In the genomic region with DNA sequence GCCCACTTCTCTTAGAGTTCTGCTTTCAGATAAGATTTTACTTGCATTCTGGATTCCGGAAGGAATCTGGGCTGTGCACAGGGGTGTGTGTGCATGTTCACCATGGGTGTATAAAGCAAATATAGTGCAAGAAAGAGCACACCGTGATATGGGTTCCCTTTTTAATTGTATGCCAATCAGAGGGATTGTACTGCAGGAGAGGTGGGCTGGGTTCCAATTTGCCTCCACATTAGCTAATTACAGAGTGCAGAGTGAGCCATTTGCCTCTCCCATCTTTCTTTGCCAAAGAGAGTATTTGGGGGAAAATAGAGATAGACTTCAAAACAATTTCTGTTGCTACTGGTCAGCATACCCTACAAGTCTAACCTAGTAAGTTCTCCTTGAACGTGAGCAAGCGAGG, we compare ENCODE assay signal across 17 mouse cellular contexts.
A peak's percentile ranks its signal among the peaks of the same experiment; 100 is the strongest.
DNase-seq lines count a peak whose midpoint lies in the region; ATAC-seq lines count a peak whose summit lies in the region.
"Had no signal": no experiment of that assay in that cellular context is flagged by ENCODE, and none has a peak within 500 bp of the region (broad histone marks: within the 10 kb centered on the region; RNA-seq: fewer than 3 reads in every experiment).

No protein-coding gene starts in this region.

- H3K27me3 ChIP-seq in forebrain, embryonic 12.5 days, result no peaks in the 10 kb centered on the region
- no peaks in the 10 kb centered on the region for H3K27me3 ChIP-seq in forebrain, embryonic 11.5 days (ENCODE audit: control insufficient read depth, insufficient read depth, low read length)
- no peaks in the 10 kb centered on the region for H3K27me3 ChIP-seq in forebrain, embryonic 15.5 days
- H3K27me3 ChIP-seq: CH12.LX; embryonic facial prominence, embryonic 12.5 days; heart, embryonic 13.5 days had no signal

- H3K4me3 ChIP-seq in forebrain, embryonic 12.5 days (replicated peaks), result no peak overlapping the region
- no peak overlapping the region for H3K4me3 ChIP-seq in forebrain, embryonic 11.5 days (ENCODE audit: low read depth, low read length)
- no peak overlapping the region for H3K4me3 ChIP-seq in forebrain, embryonic 15.5 days
- H3K4me3 ChIP-seq: embryonic facial prominence, embryonic 12.5 days; heart, embryonic 13.5 days had no signal

- 0 out of 2 replicates have a peak, but pooled peaks have one; percentile 27 for ATAC-seq in forebrain, embryonic 12.5 days (ENCODE audit: low FRiP score)
- ATAC-seq in forebrain, embryonic 11.5 days (replicated peaks; ENCODE audit: low FRiP score), result no peak
- peak; percentile 60; the same call in 1 of the 2 replicates for ATAC-seq in forebrain, embryonic 15.5 days (replicated peaks)
- ATAC-seq: hindbrain, postnatal 0 days; Patski had no signal

- WGBS in forebrain, embryonic 12.5 days, result 82% methylated on average over 4 of the region's 4 CpGs
- 87% methylated on average over 4 of the region's 4 CpGs for WGBS in forebrain, embryonic 11.5 days
- 49% methylated on average over 4 of the region's 4 CpGs for WGBS in forebrain, embryonic 15.5 days

- intact Hi-C loops in left cerebral cortex, postnatal 4 days (cut with DNase I), result no loop called here
- intact Hi-C loops in left cerebral cortex, postnatal 25 days (cut with DNase I), result no loop called here

- no peak overlapping the region for H3K9ac ChIP-seq in forebrain, embryonic 12.5 days
- no peak overlapping the region for H3K9ac ChIP-seq in forebrain, embryonic 11.5 days (ENCODE audit: low read length)
- no peak overlapping the region for H3K9ac ChIP-seq in forebrain, embryonic 15.5 days (replicated peaks)
- H3K9ac ChIP-seq: embryonic facial prominence, embryonic 12.5 days; heart, embryonic 13.5 days had no signal

- no peaks in the 10 kb centered on the region for H3K9me3 ChIP-seq in forebrain, embryonic 12.5 days
- H3K9me3 ChIP-seq in forebrain, embryonic 11.5 days (ENCODE audit: control insufficient read depth, low read length), result no peaks in the 10 kb centered on the region
- no peaks in the 10 kb centered on the region for H3K9me3 ChIP-seq in forebrain, embryonic 15.5 days
- H3K9me3 ChIP-seq: embryonic facial prominence, embryonic 12.5 days; heart, embryonic 13.5 days had no signal

- H3K4me1 ChIP-seq in forebrain, embryonic 12.5 days, result no peaks in the 10 kb centered on the region; the same call in 1 of the 2 replicates
- no peaks in the 10 kb centered on the region for H3K4me1 ChIP-seq in forebrain, embryonic 11.5 days (replicated peaks; ENCODE audit: control insufficient read depth, insufficient read depth, low read length)
- H3K4me1 ChIP-seq in forebrain, embryonic 15.5 days, result peaks cover 18% of the 10 kb centered on the region
- H3K4me1 ChIP-seq: embryonic facial prominence, embryonic 12.5 days had no signal

- H3K36me3 ChIP-seq in forebrain, embryonic 12.5 days (replicated peaks), result no peaks in the 10 kb centered on the region
- H3K36me3 ChIP-seq in forebrain, embryonic 11.5 days (ENCODE audit: control insufficient read depth, insufficient read depth, low read length), result no peaks in the 10 kb centered on the region
- H3K36me3 ChIP-seq in forebrain, embryonic 15.5 days, result no peaks in the 10 kb centered on the region
- H3K36me3 ChIP-seq: embryonic facial prominence, embryonic 12.5 days; heart, embryonic 13.5 days had no signal

- no peak overlapping the region for H3K4me2 ChIP-seq in forebrain, embryonic 12.5 days
- no peak overlapping the region for H3K4me2 ChIP-seq in forebrain, embryonic 11.5 days (ENCODE audit: low read depth, low read length, severe bottlenecking)
- no peak overlapping the region for H3K4me2 ChIP-seq in forebrain, embryonic 15.5 days (replicated peaks)
- H3K4me2 ChIP-seq: embryonic facial prominence, embryonic 12.5 days; heart, embryonic 13.5 days had no signal

- H3K27ac ChIP-seq in forebrain, embryonic 12.5 days, result no peak overlapping the region
- no peak overlapping the region for H3K27ac ChIP-seq in forebrain, embryonic 11.5 days (ENCODE audit: low read depth, low read length)
- H3K27ac ChIP-seq in forebrain, embryonic 15.5 days (replicated peaks), result no peak overlapping the region
- H3K27ac ChIP-seq: embryonic facial prominence, embryonic 12.5 days; heart, embryonic 13.5 days; hindbrain, postnatal 0 days had no signal

- no peak for DNase-seq in forebrain, embryonic 11.5 days (ENCODE audit: low spot score)
- DNase-seq in left cerebral cortex, postnatal 4 days, result peak; percentile 19
- DNase-seq in left cerebral cortex, postnatal 25 days (ENCODE audit: low spot score in 2 of 2), result no peak
- DNase-seq in T-cell, adult 2 months (ENCODE audit: low spot score), result no peak
- DNase-seq: adrenal gland, postnatal 10 days; cerebellum, adult 11-12 months; gastrocnemius, postnatal 36 days; heart, adult 11 months; heart, postnatal 36 days; kidney, adult 11 months had no signal
